Mouse (Mus musculus) cerebellum, postnatal 10 days (tissue): ENCODE measurements at regions not wholly inside any gene's neighbourhood (a gene's known extent, or its start where the extent isn't known, plus 50 kb on each side); places are given as distances from the start of the nearest gene placed in this dataset.

Source experiments
- DNase-seq, 2 experiments: peaks; one replicate each; pipeline ENCODE4 v3.0.0; 2021; ENCODE audit warnings: mixed read lengths in 2 of 2

DNA sequence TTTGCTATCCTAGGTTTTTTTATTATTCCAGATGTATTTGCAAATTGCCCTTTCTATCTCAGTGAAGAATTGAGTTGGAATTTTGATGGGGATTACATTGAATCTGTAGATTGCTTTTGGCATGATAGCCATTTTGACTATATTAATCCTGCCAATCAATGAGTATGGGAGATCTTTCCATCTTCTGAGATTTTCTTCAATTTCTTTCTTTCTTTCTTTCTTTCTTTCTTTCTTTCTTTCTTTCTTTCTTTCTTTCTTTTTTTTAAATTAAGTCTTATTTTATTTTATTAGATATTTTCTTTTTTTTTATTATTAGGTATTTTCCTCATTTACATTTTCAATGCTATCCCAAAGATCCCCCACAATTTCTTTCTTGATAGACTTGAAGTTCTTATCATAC is 719.7 kb downstream of the Gm6685 start:
- peak in 1 of 2 experiments; percentile 70 for DNase-seq
